Mouse (Mus musculus) c-Kit-positive CD71-positive TER-119-positive erythroid progenitor cells, embryonic 14.5 days (primary cell): Measurements from ENCODE around the gene C3.

Experiments
- DNase-seq: peaks from one replicate; pipeline ENCODE4 v3.0.0-alpha.2; 2013; ENCODE audit warnings: low spot score

The C3 gene

DNA sequence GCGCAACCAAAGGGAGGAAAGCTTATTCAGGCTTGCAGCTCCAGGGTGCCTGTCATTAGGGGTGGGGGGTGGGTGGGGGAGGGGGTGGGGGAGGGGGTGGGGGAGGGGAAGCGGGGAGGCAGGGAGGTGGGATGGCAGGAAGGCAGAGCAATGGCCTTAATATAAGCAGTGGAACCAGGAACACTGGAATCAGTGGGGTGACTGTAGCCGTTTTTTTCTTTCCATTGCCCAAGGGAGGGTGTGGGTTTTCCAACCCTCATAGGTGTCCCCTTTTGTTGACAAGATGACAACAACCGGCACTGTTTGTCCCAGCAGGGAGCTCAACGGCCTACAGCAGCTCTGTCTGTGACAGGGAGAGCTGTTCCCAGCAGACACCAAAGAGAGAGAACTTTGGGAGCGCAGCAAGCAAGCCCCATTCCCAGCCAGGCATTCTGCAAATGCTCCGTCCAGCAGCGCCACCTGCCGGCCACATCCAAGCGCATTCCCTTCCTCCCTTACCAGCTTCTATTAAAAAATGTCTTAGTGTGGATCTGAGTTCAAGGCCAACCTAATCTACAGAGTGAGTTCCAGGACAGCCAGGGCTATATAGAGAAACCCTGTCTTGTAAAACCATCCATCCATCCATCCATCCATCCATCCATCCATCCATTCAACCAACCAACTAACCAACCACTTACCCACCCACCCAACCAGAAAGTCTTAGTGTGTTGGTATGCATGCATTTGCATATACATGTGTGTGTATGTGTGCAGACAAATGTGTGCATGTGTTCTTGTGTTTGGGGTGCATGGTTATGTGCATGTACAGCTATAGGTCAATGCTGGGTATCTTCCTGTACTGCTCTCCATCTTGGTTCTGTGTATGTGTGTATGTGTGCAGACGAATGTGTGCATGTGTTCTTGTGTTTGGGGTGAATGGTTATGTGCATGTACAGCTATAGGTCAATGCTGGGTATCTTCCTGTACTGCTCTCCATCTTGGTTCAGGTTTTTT lies 60.8 kb downstream of the C3 start:
- DNase-seq = peak; percentile 67
